Mouse (Mus musculus): ENCODE data around the gene Zcchc2.

The Zcchc2 gene

DNA sequence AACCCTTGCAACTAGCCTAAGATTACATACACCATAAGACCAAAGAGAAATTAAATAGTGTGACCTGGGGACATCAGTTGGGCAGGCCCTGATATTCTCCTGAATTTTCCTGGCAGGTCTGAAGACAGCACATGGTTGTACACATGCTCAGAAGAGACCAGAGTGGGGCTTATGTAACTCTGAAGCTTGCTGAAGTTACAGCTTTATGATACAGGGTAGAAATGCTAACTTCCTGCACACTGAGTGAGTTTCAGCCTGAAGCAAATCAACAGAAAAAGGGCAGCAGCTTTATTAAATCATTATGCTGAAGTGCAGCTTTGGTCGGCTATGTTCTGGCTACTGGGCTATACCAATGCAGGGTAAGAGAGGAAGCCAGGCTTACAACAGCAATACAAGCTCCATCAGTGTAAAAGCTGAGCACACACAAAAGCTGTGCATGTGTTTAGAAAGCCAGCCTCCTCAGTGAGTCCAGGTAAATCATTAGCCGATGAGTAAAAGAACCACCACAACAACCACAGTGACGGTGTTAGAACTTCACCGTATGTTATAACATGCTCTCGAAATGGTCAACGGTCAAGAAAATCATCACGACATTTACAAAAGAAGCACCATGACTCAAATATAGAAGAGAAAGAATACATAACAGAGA is 12.6 kb upstream of the Zcchc2 start:
- DNase-seq (ENCODE audit: low read depth, low spot score) = no peak
- Histone ChIP-seq H3K36me3 (ENCODE audit: control insufficient read depth, insufficient read depth, low read length, poor library complexity, severe bottlenecking) (no peaks in the 10 kb centered on the region), H3K27me3 (ENCODE audit: control insufficient read depth, insufficient read depth, low read length, poor library complexity, severe bottlenecking) (no peaks in the 10 kb centered on the region)

DNA sequence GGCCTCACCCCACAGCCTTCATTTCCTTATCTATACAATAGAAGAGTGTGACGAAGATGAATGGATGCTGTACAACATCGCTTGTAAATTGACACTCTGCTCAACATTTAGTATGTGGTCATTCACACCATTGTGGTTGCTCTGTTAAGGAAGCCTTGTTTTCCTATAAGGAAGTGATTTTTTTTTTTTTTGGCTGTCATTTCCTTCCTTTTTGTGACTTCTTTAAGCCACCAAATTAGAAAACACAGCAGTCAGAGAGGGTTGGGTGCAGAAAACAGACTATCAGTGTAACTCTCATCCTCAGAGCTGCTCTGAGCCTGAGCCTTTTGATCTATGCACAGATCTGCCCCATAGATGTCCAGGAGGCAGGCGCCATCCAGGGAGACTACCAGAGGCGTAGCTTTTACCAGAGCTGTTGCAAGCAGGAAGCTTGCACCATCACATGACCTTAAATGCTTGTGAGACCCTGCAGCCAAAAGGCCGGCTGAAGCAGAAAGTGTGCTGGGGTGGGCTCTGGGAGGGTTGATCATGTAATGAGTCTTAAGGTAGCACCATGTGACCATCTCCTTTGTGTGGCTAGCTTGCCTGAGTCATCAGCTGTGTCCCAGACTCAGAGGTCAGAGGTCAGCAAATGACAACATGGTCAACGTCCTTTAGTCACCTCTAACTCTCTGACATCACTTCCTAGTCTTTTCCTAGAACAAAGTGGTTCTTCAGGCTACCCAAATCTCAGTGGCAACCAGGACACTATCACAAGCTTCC is 9.2 kb upstream of the Zcchc2 start:
- DNase-seq (ENCODE audit: low read depth, low spot score) = peak; percentile 65

DNA sequence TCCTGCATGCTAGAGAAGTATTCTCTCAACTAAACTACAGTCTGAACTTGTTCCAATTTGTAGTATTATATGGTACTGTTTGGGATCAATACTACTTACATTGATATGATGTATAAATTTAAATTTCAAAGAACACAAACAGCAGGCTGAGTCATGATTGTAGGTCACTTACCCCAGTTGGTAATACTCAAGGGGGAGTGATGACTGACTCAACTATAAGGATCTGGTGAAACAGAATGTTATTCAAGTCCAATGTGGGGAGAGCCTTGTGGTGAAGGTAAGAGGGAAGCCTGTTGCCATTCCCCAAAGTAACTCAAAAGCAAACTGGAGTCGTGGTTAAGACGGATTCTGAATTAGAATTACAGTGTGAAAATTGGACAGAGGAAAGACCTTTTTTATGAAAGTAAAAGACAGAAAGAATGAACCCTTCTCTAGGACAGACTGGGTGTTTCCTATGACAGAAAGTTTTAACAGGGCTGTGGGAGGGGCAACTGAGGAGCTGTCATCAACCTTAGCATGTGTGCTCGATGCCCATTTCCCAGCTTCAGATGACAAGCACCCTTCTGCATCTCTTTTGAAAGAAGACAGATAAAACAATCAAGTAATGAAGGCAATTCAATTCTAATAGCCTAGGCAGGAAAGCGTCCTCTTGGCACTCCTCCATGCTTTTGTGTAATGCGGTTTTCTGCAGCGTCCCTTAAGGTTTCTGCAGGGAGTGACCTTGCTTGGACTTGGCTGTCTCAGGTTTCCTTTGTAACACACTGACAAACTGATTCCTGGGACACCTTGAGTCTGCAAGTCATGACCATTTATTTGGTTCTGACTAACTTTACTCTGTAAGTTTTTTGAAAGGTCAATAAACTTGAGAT is 7.5 kb upstream of the Zcchc2 start:
- H3K27me3 ChIP-seq (ENCODE audit: control insufficient read depth, insufficient read depth, low read length, poor library complexity, severe bottlenecking) = no peaks in the 10 kb centered on the region
- H3K36me3 ChIP-seq (ENCODE audit: control insufficient read depth, insufficient read depth, low read length, poor library complexity, severe bottlenecking) = peaks cover 4% of the 10 kb centered on the region; the same call in 1 of the 2 replicates
- no peak for DNase-seq (ENCODE audit: low read depth, low spot score)

More for the DNA sequence above, 9.2 kb upstream of the Zcchc2 start:
- no peaks in the 10 kb centered on the region for H3K27me3 ChIP-seq (ENCODE audit: control insufficient read depth, insufficient read depth, low read length, poor library complexity, severe bottlenecking)
- peaks cover 4% of the 10 kb centered on the region; the same call in 1 of the 2 replicates for H3K36me3 ChIP-seq (ENCODE audit: control insufficient read depth, insufficient read depth, low read length, poor library complexity, severe bottlenecking)

DNA sequence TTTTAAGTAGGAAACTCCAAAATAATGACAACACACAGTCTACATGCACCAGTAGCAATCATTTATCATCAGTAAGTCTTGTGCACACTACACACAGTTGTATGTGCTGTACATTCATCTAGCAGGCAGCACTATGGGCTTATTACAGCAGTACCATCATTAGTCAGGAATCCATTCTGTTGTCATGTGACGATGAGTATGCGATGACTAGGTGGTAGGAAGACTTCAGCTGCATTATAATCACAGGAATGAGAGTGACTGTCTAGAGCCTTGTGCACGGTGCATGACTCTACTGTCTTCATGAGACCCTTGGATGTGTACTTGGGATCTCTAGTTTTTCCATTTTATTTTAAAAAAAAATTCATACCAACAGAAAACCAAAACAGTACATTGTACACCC is 6.0 kb upstream of the Zcchc2 start:
- no peaks in the 10 kb centered on the region for H3K27me3 ChIP-seq (ENCODE audit: control insufficient read depth, insufficient read depth, low read length, poor library complexity, severe bottlenecking)
- no peak for DNase-seq (ENCODE audit: low read depth, low spot score)
- peaks cover 4% of the 10 kb centered on the region; the same call in 1 of the 2 replicates for H3K36me3 ChIP-seq (ENCODE audit: control insufficient read depth, insufficient read depth, low read length, poor library complexity, severe bottlenecking)

DNA sequence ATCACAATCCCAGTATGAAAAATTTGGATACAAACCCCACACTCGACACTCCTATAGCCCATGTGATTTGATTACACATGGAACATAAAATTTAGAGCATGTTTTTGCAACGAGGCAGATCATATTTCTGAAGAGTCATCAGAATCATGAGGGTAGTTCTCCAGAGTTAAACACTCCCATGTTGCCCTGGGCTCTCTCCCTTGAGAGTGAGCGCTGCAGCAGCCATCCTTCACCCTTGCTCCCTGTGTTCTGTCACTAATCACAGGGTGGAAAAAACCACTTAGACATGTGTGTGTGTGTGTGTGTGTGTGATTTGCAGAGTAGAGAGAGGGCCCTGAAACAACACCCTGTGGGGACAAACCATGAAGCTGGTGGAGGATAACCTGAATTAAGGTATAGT is 2.0 kb upstream of the Zcchc2 start:
- H3K36me3 ChIP-seq (ENCODE audit: control insufficient read depth, insufficient read depth, low read length, poor library complexity, severe bottlenecking) = peaks cover 4% of the 10 kb centered on the region; the same call in 1 of the 2 replicates
- DNase-seq (ENCODE audit: low read depth, low spot score) = no peak

DNA sequence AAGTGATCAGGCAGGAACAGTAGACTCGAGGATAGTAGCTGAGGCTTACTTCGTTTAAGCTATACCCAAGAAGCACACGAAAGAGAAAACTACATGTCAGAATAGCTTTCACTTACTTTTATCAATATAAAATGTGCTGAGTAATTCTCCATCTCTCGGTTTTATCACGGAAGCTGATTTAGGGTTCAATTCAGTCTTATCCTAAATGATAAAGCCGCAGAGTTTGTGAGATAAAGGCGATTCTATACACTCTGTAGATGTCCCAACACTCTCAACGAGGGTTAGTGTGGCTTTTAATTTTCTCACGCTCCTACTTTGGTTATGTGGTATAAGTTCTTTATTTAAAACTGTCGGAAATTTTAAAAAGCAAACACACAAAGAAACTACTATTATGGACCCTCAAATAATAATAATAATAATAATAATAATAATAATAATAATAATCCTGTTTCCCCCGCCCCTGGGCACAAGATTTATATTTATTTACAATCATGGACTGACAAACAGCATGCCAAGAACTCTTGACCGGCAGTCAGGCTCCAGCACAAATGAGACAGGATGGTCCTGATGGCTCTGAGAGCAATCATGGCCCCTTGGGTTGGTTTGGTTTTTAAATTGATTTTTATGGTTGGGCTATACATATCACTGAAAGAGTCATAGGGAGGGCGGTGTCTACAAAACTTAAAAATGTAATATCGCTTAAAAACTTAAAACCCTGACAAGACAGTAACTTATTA is 1.1 kb upstream of the Zcchc2 start:
- Histone ChIP-seq H3K27me3 (ENCODE audit: control insufficient read depth, insufficient read depth, low read length, poor library complexity, severe bottlenecking) (no peaks in the 10 kb centered on the region), H3K36me3 (ENCODE audit: control insufficient read depth, insufficient read depth, low read length, poor library complexity, severe bottlenecking) (peaks cover 4% of the 10 kb centered on the region; the same call in 1 of the 2 replicates)
- DNase-seq (ENCODE audit: low read depth, low spot score) = no peak

More for the DNA sequence above, 2.0 kb upstream of the Zcchc2 start:
- H3K27me3 ChIP-seq (ENCODE audit: control insufficient read depth, insufficient read depth, low read length, poor library complexity, severe bottlenecking) = no peaks in the 10 kb centered on the region

DNA sequence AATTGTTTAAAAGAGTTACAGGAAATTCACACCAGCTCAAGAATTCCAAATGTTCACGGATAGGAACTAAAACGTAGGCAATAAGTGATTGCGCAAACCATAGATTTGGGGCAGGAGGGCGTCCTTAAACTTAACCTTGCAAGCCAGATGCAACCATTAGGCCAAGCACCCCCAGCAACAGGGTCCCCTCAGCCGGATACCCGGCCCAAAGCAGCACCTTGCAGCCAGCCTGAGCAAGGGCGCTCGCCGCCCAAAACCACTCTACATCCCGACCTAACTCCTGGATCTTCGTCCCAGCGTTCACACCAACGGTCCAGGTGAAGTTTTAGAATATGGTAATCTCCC is 594 bp upstream of the Zcchc2 start:
- Histone ChIP-seq H3K36me3 (ENCODE audit: control insufficient read depth, insufficient read depth, low read length, poor library complexity, severe bottlenecking) (0 out of 2 replicates have a peak, but pooled peaks cover 2% of the 10 kb centered on the region), H3K27me3 (ENCODE audit: control insufficient read depth, insufficient read depth, low read length, poor library complexity, severe bottlenecking) (no peaks in the 10 kb centered on the region)
- no peak for DNase-seq (ENCODE audit: low read depth, low spot score)

DNA sequence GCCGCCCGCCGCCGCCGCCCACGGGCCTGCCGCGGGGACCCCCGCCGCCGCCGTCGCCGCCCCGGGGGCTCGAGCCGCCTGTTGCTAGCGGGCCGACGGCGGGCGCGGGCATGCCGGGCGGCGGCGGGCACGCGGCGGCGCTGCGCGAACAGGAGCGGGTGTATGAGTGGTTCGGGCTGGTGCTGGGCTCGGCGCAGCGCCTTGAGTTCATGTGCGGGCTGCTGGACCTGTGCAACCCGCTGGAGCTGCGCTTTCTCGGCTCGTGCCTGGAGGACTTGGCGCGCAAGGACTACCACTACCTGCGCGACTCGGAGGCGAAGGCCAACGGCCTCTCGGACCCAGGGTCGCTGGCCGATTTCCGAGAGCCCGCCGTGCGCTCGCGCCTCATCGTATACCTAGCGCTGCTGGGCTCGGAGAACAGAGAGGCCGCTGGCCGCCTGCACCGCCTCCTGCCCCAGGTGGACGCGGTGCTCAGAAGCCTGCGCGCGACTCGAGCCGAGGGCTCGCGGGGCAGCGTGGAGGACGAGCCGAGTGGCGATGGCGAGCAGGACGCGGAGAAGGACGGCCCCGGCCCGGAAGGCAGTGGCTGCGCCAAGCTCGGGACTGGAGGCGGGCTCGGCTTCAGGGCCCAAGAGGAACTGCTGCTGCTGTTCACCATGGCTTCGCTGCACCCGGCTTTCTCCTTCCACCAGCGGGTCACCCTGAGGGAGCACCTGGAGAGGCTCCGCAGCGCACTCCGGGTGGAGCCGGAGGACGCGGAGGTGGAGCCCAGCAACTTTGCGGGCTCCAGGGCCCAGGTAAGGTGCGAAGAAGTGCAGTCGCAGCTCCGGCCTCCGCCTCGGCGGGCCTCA is 930 bp downstream of the Zcchc2 start:
- Histone ChIP-seq H3K36me3 (ENCODE audit: control insufficient read depth, insufficient read depth, low read length, poor library complexity, severe bottlenecking) (no peaks in the 10 kb centered on the region), H3K27me3 (ENCODE audit: control insufficient read depth, insufficient read depth, low read length, poor library complexity, severe bottlenecking) (no peaks in the 10 kb centered on the region)
- DNase-seq (ENCODE audit: low read depth, low spot score) = peak; percentile 73

DNA sequence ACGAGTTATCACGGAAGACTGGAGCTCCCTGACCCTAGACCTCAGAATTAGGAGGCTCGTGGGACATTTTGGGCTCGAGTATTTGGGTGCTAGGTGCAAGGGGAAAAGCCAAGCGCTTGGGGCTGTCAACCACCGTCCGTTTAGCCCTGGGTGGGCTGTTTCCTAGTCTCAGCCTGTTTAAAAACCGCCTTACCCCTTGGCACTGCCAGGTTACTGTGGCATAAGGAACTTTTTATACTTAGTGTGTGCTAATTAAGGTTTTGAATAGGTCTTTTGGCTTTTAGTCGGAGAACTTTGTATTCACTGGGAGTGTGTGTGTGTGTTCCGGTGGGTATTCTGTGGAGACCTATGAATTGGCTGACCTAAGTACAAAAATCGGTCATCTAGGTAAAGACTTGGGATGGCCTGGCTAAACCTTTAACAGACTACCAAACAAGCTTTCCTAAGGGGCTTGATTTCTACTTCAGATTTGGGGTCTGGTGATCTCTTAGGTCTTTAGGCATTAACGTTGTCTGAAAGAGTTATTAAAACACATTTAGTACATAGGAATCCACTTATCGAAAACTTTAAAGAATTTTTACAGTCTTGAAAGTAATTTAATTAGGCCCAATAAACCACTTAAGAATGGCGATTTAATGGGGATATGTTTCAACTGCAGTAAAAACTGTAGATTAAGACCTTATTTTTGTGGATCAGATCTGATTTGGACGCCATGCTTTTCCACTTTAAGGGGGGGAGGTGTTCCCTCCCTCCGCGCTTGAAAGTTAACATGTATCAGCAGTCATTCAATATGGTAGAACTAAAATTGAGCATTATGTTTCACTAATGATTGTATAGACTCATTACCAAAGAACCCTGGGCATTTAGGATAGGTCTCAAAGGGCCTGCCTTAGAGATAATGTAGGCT is 2.0 kb downstream of the Zcchc2 start:
- H3K36me3 ChIP-seq (ENCODE audit: control insufficient read depth, insufficient read depth, low read length, poor library complexity, severe bottlenecking) = no peaks in the 10 kb centered on the region
- DNase-seq (ENCODE audit: low read depth, low spot score) = no peak
- no peaks in the 10 kb centered on the region for H3K27me3 ChIP-seq (ENCODE audit: control insufficient read depth, insufficient read depth, low read length, poor library complexity, severe bottlenecking)

DNA sequence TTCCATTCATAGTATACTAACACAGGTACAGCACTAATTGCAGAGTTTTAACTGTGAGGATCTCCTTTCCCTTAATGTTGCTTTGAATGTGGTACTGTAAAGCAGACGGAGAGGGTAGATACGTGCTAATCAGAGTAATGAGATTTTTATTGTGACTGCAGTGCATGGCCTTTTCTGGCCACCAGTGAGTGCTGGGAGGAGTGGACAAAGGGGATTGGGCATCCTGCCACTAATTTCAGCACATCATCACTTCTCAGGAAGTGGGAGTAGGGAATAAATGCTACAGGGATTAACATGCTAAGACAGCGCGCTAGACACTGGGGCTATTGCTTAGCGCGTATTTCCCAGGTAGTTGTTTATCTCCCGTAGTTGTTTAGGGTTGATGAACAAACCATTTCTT is 3.0 kb downstream of the Zcchc2 start:
- H3K27me3 ChIP-seq (ENCODE audit: control insufficient read depth, insufficient read depth, low read length, poor library complexity, severe bottlenecking) = no peaks in the 10 kb centered on the region
- no peak for DNase-seq (ENCODE audit: low read depth, low spot score)
- H3K36me3 ChIP-seq (ENCODE audit: control insufficient read depth, insufficient read depth, low read length, poor library complexity, severe bottlenecking) = no peaks in the 10 kb centered on the region

DNA sequence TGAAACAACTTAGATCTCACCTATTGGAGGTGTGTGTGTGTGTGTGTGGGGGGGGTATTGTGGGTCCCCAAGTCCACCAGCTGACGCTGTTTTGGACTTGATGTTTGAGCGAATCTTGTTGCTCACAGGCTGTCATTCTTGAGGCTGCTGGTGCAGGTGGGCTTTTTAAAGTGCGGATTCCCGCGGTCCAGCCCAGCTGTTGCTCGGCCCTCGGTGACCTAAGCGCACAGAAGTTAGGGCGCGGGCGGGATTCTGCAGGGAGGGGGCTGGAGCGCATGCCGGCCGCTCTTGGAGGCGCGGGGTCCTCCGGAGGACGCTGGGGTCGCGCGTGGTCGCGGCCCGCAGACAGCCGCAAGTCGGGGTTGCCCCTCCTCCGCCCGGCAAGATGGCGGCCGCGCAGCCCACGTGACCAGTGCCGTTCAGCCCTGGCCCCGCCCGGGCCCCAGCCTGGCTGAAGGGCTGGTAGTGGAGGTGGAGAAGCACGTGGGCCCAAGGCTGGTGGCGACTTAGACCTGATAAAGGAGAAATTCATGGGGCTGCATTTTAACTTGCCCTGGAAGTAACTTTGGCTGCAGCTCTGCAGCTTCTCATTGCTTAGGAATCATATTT is 3.5 kb downstream of the Zcchc2 start:
- DNase-seq (ENCODE audit: low read depth, low spot score) = peak; percentile 86
- Histone ChIP-seq H3K27me3 (ENCODE audit: control insufficient read depth, insufficient read depth, low read length, poor library complexity, severe bottlenecking) (no peaks in the 10 kb centered on the region), H3K36me3 (ENCODE audit: control insufficient read depth, insufficient read depth, low read length, poor library complexity, severe bottlenecking) (no peaks in the 10 kb centered on the region)

DNA sequence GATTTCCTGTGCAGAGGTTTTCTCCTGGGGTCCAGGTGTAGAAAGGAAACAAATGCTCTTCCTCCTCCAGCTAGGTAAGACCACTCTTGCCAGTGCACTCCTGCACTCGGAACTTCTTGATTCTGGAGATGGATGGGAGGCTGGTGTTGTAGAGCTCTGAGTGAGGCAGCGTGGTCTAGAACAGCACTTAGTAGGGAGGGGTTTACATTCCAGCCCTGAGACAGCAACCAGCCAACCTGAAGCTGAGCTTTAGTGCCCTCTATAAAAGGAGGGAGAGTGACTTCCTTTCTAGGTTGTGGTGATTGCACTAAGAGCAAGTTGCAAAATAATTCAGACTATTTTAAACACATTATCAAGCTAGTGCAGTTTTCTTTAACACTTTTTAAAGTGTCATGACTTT is 5.8 kb downstream of the Zcchc2 start:
- DNase-seq (ENCODE audit: low read depth, low spot score) = no peak
- Histone ChIP-seq H3K27me3 (ENCODE audit: control insufficient read depth, insufficient read depth, low read length, poor library complexity, severe bottlenecking) (no peaks in the 10 kb centered on the region), H3K36me3 (ENCODE audit: control insufficient read depth, insufficient read depth, low read length, poor library complexity, severe bottlenecking) (no peaks in the 10 kb centered on the region)
